Mouse (Mus musculus) lung, postnatal 0 days (tissue): ENCODE measurements around the gene Pigl.

Experiments
- CTCF ChIP-seq: IDR thresholded peaks from 2 replicates; pipeline ENCODE4 v1.5.1; 2016; ENCODE audit warnings: antibody characterized with exemption, mild to moderate bottlenecking
- EP300 ChIP-seq: IDR thresholded peaks from 2 replicates; pipeline ENCODE4 v1.6.1; 2016; ENCODE audit warnings: antibody characterized with exemption, mild to moderate bottlenecking, control low read depth

GRCm38 (mm10) chr11:62543991-62544390 lies 85.7 kb downstream of the Pigl start:
- TF ChIP-seq CTCF (no peak), EP300 (no peak)
